9 mouse cellular contexts compared by ENCODE assay signal in genomic region chr2:62654519-62655338, GRCm38 (mm10). TPM values are rescaled to one million over a fixed set of nuclear protein-coding genes. Genes with fewer than 3 reads are reported as not detected.
A peak's percentile ranks its signal among the peaks of the same experiment; 100 is the strongest.
DNase-seq lines count a peak whose midpoint lies in the region; ATAC-seq and TF ChIP-seq lines count a peak whose summit lies in the region.
"Had no signal": no experiment of that assay in that cellular context is flagged by ENCODE, and none has a peak within 500 bp of the region (broad histone marks: within the 10 kb centered on the region; RNA-seq: fewer than 3 reads in every experiment).

No protein-coding gene starts in this region.

- no peaks in the 10 kb centered on the region for H3K9me3 ChIP-seq in liver, embryonic 11.5 days (ENCODE audit: control insufficient read depth, low read length)
- no peaks in the 10 kb centered on the region for H3K9me3 ChIP-seq in neural tube, embryonic 12.5 days
- H3K9me3 ChIP-seq: limb, embryonic 15.5 days had no signal

- H3K36me3 ChIP-seq in liver, embryonic 11.5 days (ENCODE audit: control insufficient read depth, insufficient read depth, low read length), result no peaks in the 10 kb centered on the region
- no peaks in the 10 kb centered on the region for H3K36me3 ChIP-seq in neural tube, embryonic 12.5 days
- H3K36me3 ChIP-seq: limb, embryonic 15.5 days had no signal

- H3K9ac ChIP-seq in liver, embryonic 11.5 days (ENCODE audit: low read depth, low read length), result no peak overlapping the region
- H3K9ac ChIP-seq in neural tube, embryonic 12.5 days, result no peak overlapping the region
- H3K9ac ChIP-seq: limb, embryonic 15.5 days had no signal

- no peak overlapping the region for H3K4me3 ChIP-seq in cerebellum, adult 2 months (replicated peaks; ENCODE audit: insufficient read depth, low read depth, low read length)
- H3K4me3 ChIP-seq in liver, embryonic 11.5 days (ENCODE audit: low read depth, low read length), result no peak overlapping the region
- H3K4me3 ChIP-seq in neural tube, embryonic 12.5 days, result no peak overlapping the region
- H3K4me3 ChIP-seq: limb, embryonic 15.5 days had no signal

- WGBS in cerebellum, adult 2 months, result 39% methylated on average over 7 of the region's 7 CpGs
- WGBS in liver, embryonic 11.5 days, result 37% methylated on average over 7 of the region's 7 CpGs
- 54% methylated on average over 7 of the region's 7 CpGs for WGBS in neural tube, embryonic 12.5 days

- TF ChIP-seq CTCF in cerebellum, adult 2 months (IDR thresholded peaks at IDR 0.05; ENCODE audit: borderline replicate concordance, insufficient read depth, low read depth, low read length), result peak; percentile 36; the same call in 1 of the 2 replicates

- H3K4me2 ChIP-seq in liver, embryonic 11.5 days, result no peak overlapping the region
- H3K4me2 ChIP-seq in neural tube, embryonic 12.5 days (replicated peaks), result no peak overlapping the region
- H3K4me2 ChIP-seq: limb, embryonic 15.5 days had no signal

- H3K4me1 ChIP-seq in cerebellum, adult 2 months (ENCODE audit: control insufficient read depth, insufficient read depth, low read length), result no peaks in the 10 kb centered on the region
- H3K4me1 ChIP-seq in liver, embryonic 11.5 days (replicated peaks; ENCODE audit: control insufficient read depth, insufficient read depth, low read length), result no peaks in the 10 kb centered on the region
- no peaks in the 10 kb centered on the region for H3K4me1 ChIP-seq in neural tube, embryonic 12.5 days
- H3K4me1 ChIP-seq: limb, embryonic 15.5 days had no signal

- no peak overlapping the region for H3K27ac ChIP-seq in cerebellum, adult 2 months (ENCODE audit: insufficient read depth, low read length)
- no peak overlapping the region for H3K27ac ChIP-seq in liver, embryonic 11.5 days (ENCODE audit: low read depth, low read length)
- H3K27ac ChIP-seq in neural tube, embryonic 12.5 days, result no peak overlapping the region
- H3K27ac ChIP-seq: limb, embryonic 15.5 days had no signal

- TF ChIP-seq POLR2A in cerebellum, adult 2 months (IDR thresholded peaks at IDR 0.05; ENCODE audit: borderline replicate concordance, insufficient read depth, low read length), result no peak

- no peaks in the 10 kb centered on the region; the same call in 1 of the 2 replicates for H3K27me3 ChIP-seq in cerebellum, adult 2 months (ENCODE audit: control insufficient read depth, insufficient read depth, low read length)
- H3K27me3 ChIP-seq in liver, embryonic 11.5 days (replicated peaks; ENCODE audit: control insufficient read depth, insufficient read depth, low read length), result no peaks in the 10 kb centered on the region
- no peaks in the 10 kb centered on the region for H3K27me3 ChIP-seq in neural tube, embryonic 12.5 days (replicated peaks)
- H3K27me3 ChIP-seq: limb, embryonic 15.5 days had no signal

- peak; percentile 59 for DNase-seq in urinary bladder, postnatal 14 days (ENCODE audit: low spot score)
- DNase-seq in urinary bladder, postnatal 4 days (ENCODE audit: low spot score in 2 of 2), result no peak
- peak; percentile 26 to 33 for DNase-seq in cerebellum, adult 2 months
- peak; percentile 60 to 84 for DNase-seq in frontal cortex, postnatal 36 days (ENCODE audit: low spot score in 2 of 2)
- peak; percentile 77 for DNase-seq in kidney, adult 9 months
- no peak for DNase-seq in liver, embryonic 11.5 days (ENCODE audit: low spot score)
- peak; percentile 63 for DNase-seq in thymus, postnatal 14 days

- peak; percentile 78 for ATAC-seq in liver, embryonic 11.5 days (replicated peaks; ENCODE audit: low FRiP score)
- peak; percentile 83 for ATAC-seq in neural tube, embryonic 12.5 days (ENCODE audit: low FRiP score, low read depth)

RNA-seq across cellular contexts. Expression of gene Ifih1, which starts 8.7 kb away (rescaled TPM):
- polyA plus RNA-seq in cerebellum, adult 2 months (2012; rRNA removed), result 1.3 and 1.4 TPM in 2 replicates
- 2.9 and 3.9 TPM in 2 replicates for polyA plus RNA-seq in liver, embryonic 11.5 days (2014; fragmentation: Nextera tagmentation; extraction: Ambion mirVana)
- polyA plus RNA-seq in neural tube, embryonic 12.5 days (2016; fragmentation: Nextera tagmentation; extraction: Ambion mirVana), result 1.6 and 2.0 TPM in 2 replicates

RNA-seq across cellular contexts. Expression of gene Gca, which starts 9.4 kb away (rescaled TPM):
- polyA plus RNA-seq in cerebellum, adult 2 months (2012; rRNA removed), result 9.6 and 11.0 TPM in 2 replicates
- 2.6 and 3.1 TPM in 2 replicates for polyA plus RNA-seq in liver, embryonic 11.5 days (2014; fragmentation: Nextera tagmentation; extraction: Ambion mirVana)
- polyA plus RNA-seq in neural tube, embryonic 12.5 days (2016; fragmentation: Nextera tagmentation; extraction: Ambion mirVana), result 1.9 and 2.1 TPM in 2 replicates

Comparison
In these comparisons a context has a peak if more than half of its experiments do, and no peak if none do; other contexts are left out.
1. DNase-seq: peak in urinary bladder, postnatal 14 days (single experiment), cerebellum, adult 2 months (2 of 2), frontal cortex, postnatal 36 days (2 of 2), kidney, adult 9 months (single experiment) and thymus, postnatal 14 days (single experiment); none in urinary bladder, postnatal 4 days (0 of 2) and liver, embryonic 11.5 days (single experiment).